20 mouse cellular contexts compared by ENCODE assay signal in the genomic region with DNA sequence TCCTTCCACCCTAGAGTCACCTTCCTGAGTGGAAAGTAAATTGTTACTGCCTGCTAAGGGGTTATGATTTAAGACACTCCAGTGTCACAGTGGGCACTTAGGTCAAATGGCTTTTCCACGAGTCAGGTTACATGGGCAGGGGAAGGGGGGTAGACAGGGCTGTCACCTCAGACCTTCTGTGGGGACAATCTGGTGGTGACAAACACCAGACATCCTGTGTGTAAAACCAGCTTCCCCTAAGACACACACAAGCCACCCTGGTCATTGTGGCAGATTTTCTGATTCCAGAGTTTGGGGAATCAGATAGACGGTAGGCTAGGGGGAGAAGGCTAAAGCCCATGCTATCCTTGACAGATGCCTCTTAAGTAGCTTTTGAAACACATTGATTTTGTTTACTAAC. TPM values are rescaled to one million over a fixed set of nuclear protein-coding genes. Genes with fewer than 3 reads are reported as not detected.
DNase-seq lines count a peak whose midpoint lies in the region; ATAC-seq and TF ChIP-seq lines count a peak whose summit lies in the region.
"Had no signal": no experiment of that assay in that cellular context is flagged by ENCODE, and none has a peak within 500 bp of the region (broad histone marks: within the 10 kb centered on the region; RNA-seq: fewer than 3 reads in every experiment).

No protein-coding gene starts in this region.

- peaks cover 8% of the 10 kb centered on the region for H3K9me3 ChIP-seq in heart, embryonic 11.5 days (replicated peaks; ENCODE audit: control insufficient read depth, low read length)
- H3K9me3 ChIP-seq in limb, embryonic 11.5 days (ENCODE audit: control insufficient read depth, low read length): peaks cover 3% of the 10 kb centered on the region; the same call in 1 of the 2 replicates
- no peaks in the 10 kb centered on the region for H3K9me3 ChIP-seq in liver, postnatal 0 days (ENCODE audit: low read length)

- H3K4me1 ChIP-seq in heart, embryonic 11.5 days (ENCODE audit: control insufficient read depth, insufficient read depth, low read length): peaks cover 12% of the 10 kb centered on the region
- H3K4me1 ChIP-seq in limb, embryonic 11.5 days (ENCODE audit: control insufficient read depth, insufficient read depth, low read length): 0 out of 2 replicates have a peak, but pooled peaks cover 2% of the 10 kb centered on the region
- H3K4me1 ChIP-seq in liver, postnatal 0 days (ENCODE audit: insufficient read depth): no peaks in the 10 kb centered on the region

- H3K4me3 ChIP-seq in heart, embryonic 11.5 days (ENCODE audit: low read depth, low read length): no peak overlapping the region
- H3K4me3 ChIP-seq in limb, embryonic 11.5 days (ENCODE audit: low read depth, low read length): no peak overlapping the region
- H3K4me3 ChIP-seq in liver, postnatal 0 days (ENCODE audit: low read depth, low read length): no peak overlapping the region
- H3K4me3 ChIP-seq: embryonic facial prominence, embryonic 10.5 days; forebrain, embryonic 15.5 days; heart, adult 2 months; hindbrain, embryonic 15.5 days had no signal

- TF ChIP-seq CTCF in liver, postnatal 0 days (IDR thresholded peaks at IDR 0.05; ENCODE audit: low read depth): no peak

- no peaks in the 10 kb centered on the region for H3K27me3 ChIP-seq in heart, embryonic 11.5 days (ENCODE audit: control insufficient read depth, insufficient read depth, low read length)
- no peaks in the 10 kb centered on the region for H3K27me3 ChIP-seq in limb, embryonic 11.5 days (ENCODE audit: control insufficient read depth, insufficient read depth, low read length)
- no peaks in the 10 kb centered on the region for H3K27me3 ChIP-seq in liver, postnatal 0 days (ENCODE audit: insufficient read depth, low read length)
- H3K27me3 ChIP-seq: CH12.LX; forebrain, embryonic 15.5 days; hindbrain, embryonic 15.5 days; Patski had no signal

- H3K9ac ChIP-seq in heart, embryonic 11.5 days (ENCODE audit: low read depth, low read length): no peak overlapping the region
- H3K9ac ChIP-seq in limb, embryonic 11.5 days (ENCODE audit: low read length): no peak overlapping the region
- no peak overlapping the region for H3K9ac ChIP-seq in liver, postnatal 0 days (replicated peaks)
- H3K9ac ChIP-seq: forebrain, embryonic 15.5 days; hindbrain, embryonic 15.5 days had no signal

- H3K36me3 ChIP-seq in heart, embryonic 11.5 days (ENCODE audit: control insufficient read depth, insufficient read depth, low read length): peaks cover 9% of the 10 kb centered on the region
- H3K36me3 ChIP-seq in limb, embryonic 11.5 days (ENCODE audit: control insufficient read depth, insufficient read depth, low read length): peaks cover 5% of the 10 kb centered on the region; the same call in 1 of the 2 replicates
- H3K36me3 ChIP-seq in liver, postnatal 0 days (replicated peaks; ENCODE audit: insufficient read depth, low read length): peaks cover 21% of the 10 kb centered on the region
- H3K36me3 ChIP-seq: forebrain, embryonic 15.5 days had no signal

- WGBS in heart, embryonic 11.5 days (ENCODE audit: insufficient replicate concordance): 25% methylated on average over 2 of the region's 2 CpGs
- WGBS in limb, embryonic 11.5 days: 8% methylated on average over 2 of the region's 2 CpGs
- 32% methylated on average over 2 of the region's 2 CpGs for WGBS in liver, postnatal 0 days (ENCODE audit: insufficient replicate concordance)

- H3K4me2 ChIP-seq in heart, embryonic 11.5 days: no peak overlapping the region
- H3K4me2 ChIP-seq in limb, embryonic 11.5 days (ENCODE audit: low read depth, severe bottlenecking): no peak overlapping the region
- H3K4me2 ChIP-seq in liver, postnatal 0 days (ENCODE audit: low read depth, low read length): no peak overlapping the region
- H3K4me2 ChIP-seq: forebrain, embryonic 15.5 days; hindbrain, embryonic 15.5 days had no signal

- DNase-seq in heart, adult 11 months: peak; percentile 55
- DNase-seq in urinary bladder, adult 2 months (ENCODE audit: low spot score): peak; percentile 4
- DNase-seq in urinary bladder, postnatal 10 days (ENCODE audit: low spot score): no peak
- peak; percentile 42 for DNase-seq in limb, embryonic 11.5 days (ENCODE audit: low spot score)
- no peak for DNase-seq in layer of hippocampus, adult 11-12 months (ENCODE audit: low spot score)
- DNase-seq in liver, postnatal 0 days: no peak
- no peak for DNase-seq in cerebellum, postnatal 25 days
- DNase-seq: adrenal gland, postnatal 14 days; cerebellum, adult 11-12 months; cerebellum, adult 9-10 months; cerebellum, postnatal 36 days; gastrocnemius, postnatal 36 days; heart, adult 2 months had no signal

- no peak overlapping the region for H3K27ac ChIP-seq in heart, embryonic 11.5 days (ENCODE audit: low read depth, low read length)
- H3K27ac ChIP-seq in limb, embryonic 11.5 days (replicated peaks; ENCODE audit: low read depth, low read length): no peak overlapping the region
- H3K27ac ChIP-seq in liver, postnatal 0 days (ENCODE audit: low read depth): no peak overlapping the region
- H3K27ac ChIP-seq: embryonic facial prominence, embryonic 10.5 days; forebrain, embryonic 15.5 days; heart, adult 2 months; hindbrain, embryonic 15.5 days had no signal

- ATAC-seq in heart, embryonic 11.5 days (replicated peaks; ENCODE audit: insufficient number of reproducible peaks, low FRiP score, low TSS enrichment): no peak; the same call in 1 of the 2 replicates
- ATAC-seq in limb, embryonic 11.5 days (ENCODE audit: insufficient number of reproducible peaks, low FRiP score, low TSS enrichment, low read depth): peak; percentile 33; the same call in 1 of the 2 replicates
- ATAC-seq in liver, postnatal 0 days: no peak
- ATAC-seq: forebrain, embryonic 15.5 days; intestine, embryonic 16.5 days; Patski had no signal

- TF ChIP-seq EP300 in liver, postnatal 0 days (IDR thresholded peaks at IDR 0.05; ENCODE audit: low read depth): no peak

RNA-seq across cellular contexts. Expression of gene Dera, which starts 41.1 kb away (rescaled TPM):
- 62.5 and 68.5 TPM in 2 replicates for polyA plus RNA-seq in heart, embryonic 11.5 days (2014; fragmentation: Nextera tagmentation; extraction: Ambion mirVana)
- 12.7 and 14.2 TPM in 2 replicates for polyA plus RNA-seq in urinary bladder, adult 2 months (2012; rRNA removed)
- polyA plus RNA-seq in limb, embryonic 11.5 days (2014; fragmentation: Nextera tagmentation; extraction: Ambion mirVana): 68.8 and 75.2 TPM in 2 replicates
- polyA plus RNA-seq in liver, postnatal 0 days (2015; fragmentation: Nextera tagmentation; extraction: Ambion mirVana): 42.5 and 43.6 TPM in 2 replicates

Comparison
In these comparisons a context has a peak if more than half of its experiments do, and no peak if none do; other contexts are left out.
1. DNase-seq: peak in heart, adult 11 months (single experiment), urinary bladder, adult 2 months (single experiment) and limb, embryonic 11.5 days (single experiment); none in urinary bladder, postnatal 10 days (single experiment), layer of hippocampus, adult 11-12 months (single experiment), liver, postnatal 0 days (single experiment) and cerebellum, postnatal 25 days (0 of 2).